Mouse (Mus musculus) right cerebral cortex, postnatal 14 days (tissue): ENCODE data around the gene Prr29.
"Not testable (repeated sequence)": the region's sequence is repeated elsewhere in the genome, so short reads cannot be mapped to it uniquely, and the experiment has no call there.

Experiments used
- DNase-seq: peaks from one replicate; pipeline ENCODE4 v3.0.0; 2022

Prr29 gene

DNA sequence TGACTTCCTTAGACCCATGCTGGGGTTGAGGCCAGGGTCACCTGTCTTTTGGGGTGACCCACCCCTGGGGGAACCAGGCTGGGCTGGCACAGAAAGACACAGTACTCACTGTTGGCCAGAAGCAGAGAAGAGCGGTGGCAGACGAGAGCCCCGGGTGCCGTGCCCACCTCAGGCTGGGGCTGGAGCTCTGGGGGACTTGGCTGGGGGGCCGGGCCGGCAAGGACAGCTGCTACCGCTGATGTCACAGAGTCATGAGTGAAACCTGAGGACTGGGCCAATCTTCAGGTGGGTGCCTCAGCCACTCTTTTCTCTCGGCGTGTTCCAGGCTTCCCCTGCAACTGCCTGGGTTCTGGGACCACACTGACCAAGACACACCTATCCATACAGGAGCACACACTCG, at the start of gene Prr29:
TSS of gene Prr29 (plus strand) at position 107 of the 400 bp plus-strand sequence.
- no peak for DNase-seq

DNA sequence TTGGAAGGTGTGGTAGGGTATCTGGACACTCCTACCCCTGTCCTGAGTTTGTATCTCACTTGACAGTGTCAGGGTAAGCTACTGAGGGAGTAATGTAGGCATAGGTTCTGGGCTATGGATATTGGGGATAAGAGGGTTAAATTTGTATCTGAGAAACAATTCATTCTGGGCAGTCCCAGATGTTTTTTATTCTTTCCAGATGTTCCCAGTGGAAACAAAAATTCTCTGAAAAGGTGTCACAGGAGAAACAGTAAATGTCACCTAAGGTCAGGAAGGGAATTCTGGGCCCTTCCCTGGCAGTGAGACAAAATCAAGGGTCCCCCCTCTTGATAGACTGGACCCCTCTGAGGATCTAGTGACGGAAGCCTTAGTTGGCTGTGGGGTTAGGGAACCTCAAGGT, 48.9 kb upstream of the Prr29 start:
- DNase-seq: no peak

DNA sequence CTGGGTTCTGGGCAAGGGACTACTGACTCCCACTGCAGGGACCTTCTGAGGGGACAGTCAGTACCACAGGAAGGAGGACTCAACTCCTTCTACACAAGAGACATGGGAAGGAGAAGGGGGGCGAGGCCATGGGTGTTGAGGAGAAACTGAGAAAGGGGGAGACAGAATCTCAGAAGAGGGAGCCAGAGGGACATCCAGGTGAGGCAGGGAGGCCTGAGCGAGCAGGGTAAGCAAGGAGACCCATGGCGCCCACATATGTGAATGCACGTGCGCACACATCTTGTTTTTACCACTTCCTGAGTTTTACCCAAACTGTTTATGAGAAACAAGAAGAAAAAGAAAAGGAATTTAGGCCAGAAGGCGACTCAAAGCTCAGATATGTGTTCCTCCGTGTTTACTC, 47.5 kb upstream of the Prr29 start:
- no peak for DNase-seq

DNA sequence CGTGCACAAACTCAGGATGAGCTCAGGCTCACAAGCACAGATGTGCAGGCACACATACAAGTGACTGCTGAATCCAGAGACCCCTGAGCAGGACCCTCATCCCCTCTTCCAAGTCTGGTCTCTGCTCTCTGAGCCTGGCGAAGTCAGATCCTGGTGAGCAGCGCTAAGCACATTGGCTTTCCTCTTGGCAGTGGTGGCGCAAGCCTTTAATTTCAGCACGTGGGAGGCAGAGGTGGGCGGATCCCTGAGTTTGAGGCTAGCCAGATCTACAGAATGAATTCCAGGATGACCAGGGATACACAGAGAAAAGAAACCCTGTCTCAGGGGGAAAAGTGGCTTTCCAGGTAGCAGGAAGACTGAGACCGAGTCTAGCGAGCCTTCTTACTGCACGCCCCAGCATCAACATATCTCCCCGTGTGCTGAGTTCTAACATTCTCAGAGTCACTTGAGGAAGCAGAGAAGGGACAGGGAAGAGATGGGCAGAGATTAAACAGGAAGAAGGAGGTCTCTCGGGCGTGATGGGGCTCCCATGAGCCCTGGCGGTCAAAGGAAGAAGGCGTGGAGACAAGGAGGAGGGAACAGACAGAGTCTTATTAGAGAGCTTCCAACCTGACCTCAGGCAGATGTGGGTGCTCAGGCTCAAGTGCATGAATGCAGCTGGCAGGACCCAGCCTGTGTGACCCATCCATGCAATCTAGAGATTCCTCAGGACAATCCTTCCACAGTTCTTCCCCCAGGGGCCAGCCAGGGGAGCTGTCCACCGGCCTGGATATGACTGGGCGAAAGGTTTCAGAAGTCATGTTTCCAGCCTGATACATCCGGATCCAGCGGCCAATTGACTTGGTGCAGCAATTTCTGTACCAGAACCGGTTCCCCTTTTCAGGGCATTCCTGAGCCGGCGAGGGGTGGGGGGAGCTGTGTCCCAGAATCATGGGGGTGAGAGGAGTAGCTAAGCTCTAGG, 46.6 kb upstream of the Prr29 start:
- no peak for DNase-seq

DNA sequence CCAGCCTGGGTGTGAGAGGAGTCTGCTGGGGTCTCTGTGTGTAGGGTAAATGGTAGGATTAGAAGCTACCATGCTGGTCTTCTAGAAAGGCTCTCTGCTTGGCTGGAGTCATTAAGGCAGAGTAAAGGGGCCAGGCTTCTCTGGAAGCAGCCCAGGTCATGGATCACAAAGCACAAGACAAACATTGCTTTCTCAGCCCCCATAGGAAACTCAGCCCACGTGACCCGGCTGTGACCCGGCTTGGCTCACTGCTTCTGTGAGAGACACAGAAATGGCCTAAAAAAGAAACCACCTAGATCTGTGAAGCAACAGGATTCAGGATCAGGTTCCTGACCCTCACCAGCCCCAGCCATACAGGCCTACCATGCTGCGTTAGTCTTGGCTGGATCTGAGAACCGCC, 40.4 kb upstream of the Prr29 start:
- DNase-seq: no peak

DNA sequence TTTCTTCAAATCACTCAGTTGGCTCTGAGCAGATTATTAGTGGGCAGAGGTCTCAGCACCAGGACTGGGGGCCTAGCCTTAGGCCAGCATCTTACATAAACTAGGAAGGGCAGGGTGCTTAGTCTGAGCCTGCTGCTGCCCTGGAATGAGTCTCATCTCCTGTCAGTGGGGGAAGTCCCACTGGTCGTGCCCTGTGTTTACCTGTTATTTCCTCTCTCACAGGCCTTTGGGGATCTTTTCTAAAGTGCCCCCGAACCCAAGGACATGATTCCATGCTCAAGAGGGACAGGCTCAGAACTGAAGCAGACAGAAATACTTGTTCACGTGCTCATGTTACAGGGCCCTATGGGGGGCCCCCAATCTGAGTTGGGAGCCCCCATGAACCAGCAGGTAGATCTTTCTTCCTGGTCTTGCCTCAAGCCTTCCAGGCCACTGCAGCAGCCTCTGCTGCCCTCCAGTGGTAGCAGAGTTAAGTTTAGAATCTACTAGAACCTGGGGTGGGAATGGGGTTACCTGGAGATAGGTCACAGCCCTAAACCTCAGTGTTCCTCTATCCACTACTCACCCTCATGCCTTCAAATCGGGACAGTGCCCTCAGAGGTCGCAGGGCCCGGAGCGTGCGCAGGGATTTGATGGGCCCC, 39.6 kb upstream of the Prr29 start:
- DNase-seq: peak; percentile 74

DNA sequence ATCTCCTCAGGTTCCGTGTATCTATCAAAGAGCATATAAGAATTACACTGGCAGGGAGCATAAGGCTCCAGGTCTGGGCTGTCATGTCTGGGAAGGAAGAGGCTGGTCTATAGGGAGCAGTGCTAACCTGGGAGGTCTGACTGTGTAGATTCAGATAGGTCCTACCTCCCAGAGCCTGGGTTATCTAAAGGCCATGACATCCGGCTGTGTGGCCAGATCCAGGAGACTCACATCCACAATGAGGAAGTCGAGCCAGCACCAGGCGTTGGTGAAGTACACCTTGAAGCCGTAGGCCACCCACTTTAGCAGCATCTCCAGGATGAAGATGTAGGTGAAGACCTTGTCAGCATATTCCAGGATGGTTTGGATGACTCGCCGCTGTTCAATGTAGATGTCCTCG, 38.8 kb upstream of the Prr29 start:
- DNase-seq: no peak

DNA sequence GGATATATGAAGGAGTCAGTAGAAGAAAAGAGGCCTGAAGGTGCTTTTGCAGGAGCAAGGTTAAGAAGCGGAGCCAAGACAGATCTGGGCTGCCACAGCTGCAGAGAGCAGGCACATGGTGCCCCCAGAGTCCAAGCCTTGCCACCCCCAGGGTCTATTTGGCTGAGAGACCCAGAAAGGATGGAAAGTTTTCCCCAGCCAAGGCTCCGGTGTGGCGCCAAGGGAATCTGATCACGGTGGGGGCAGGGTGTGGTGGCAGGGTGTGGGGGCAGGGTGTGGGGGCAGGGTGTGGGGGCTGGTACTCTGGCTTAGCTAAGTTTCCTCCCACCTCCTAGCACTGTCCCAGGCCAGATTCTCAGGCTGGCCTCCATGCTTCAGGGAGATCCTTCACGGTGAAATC, 36.8 kb upstream of the Prr29 start:
- no peak for DNase-seq

DNA sequence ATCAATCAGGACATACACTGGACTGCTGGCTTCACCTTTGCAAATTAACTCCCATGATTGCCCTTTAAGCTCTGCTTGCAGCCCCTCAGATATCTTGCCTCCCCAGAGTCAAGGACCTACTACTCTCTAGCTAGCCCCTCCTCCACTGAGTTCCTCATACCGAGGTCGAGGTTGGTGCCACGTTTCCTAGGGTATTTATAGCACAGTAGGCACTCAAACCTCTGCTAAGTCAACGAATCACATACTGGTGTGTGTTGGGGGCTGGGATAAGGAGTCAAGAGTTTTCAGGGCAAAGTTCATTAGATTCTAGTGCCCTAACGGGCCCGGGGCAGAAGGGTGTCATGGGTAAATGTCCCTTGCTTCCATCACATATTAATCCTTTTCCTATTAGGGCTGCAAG, 36.1 kb upstream of the Prr29 start:
- no peak for DNase-seq

DNA sequence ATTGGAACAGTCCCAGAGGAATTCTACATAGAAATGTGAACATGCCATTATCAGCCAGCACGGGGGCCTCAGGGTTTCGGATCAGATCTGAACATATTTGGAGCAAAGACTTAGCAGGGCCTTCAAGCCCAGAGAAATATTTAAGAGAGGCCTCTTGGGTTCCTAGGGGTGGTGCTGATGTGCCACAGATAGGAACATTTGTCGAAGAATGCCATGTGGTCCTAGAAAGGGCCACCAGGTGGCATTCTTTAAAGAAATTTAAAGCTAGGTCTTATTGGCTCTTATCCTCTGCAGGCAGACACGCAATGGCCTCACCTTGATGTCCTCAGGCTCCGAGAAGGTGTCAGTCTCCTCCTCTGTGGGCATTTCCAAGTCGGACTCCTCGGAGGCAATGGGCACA, 35.6 kb upstream of the Prr29 start:
- peak; percentile 33 for DNase-seq

DNA sequence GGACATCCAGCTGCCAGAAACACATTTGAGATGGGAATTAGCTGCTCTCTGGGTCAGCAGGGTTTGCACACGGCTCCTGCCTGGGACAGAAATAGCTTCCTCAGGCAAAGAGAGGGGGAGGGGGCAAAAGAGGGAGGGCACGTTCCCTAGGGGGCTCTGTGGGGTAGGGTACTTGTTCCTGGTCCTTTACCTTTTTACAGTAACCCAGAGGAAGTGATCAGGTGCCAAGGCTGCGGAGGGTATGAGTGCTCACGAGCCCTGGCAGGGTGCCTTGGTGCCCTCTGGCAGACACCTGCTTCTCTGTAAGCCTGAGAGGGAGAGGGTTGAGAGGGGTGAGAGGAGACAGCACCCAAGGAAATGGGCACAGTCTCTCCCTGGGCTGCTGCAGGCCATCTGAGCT, 32.8 kb upstream of the Prr29 start:
- DNase-seq: no peak

DNA sequence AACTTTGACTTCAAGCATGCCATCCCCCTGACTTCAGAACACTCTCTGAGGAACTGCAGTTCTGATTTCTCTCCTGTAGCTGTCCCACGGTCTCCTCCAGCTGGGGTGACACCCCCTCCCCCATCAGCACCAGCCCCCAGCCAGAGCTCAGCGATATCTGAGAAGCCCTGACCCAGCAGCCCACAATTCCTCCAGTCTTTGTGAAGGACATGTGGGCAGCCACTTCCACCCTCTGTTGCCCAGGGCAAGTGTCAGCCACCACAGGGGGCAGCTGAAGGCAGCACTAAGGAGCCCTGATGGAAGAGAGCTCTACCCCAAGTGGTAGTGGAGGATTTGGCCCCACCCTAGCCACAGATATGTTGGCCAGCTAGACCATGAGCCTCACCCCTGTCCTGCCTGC, 31.2 kb upstream of the Prr29 start:
- no peak for DNase-seq

DNA sequence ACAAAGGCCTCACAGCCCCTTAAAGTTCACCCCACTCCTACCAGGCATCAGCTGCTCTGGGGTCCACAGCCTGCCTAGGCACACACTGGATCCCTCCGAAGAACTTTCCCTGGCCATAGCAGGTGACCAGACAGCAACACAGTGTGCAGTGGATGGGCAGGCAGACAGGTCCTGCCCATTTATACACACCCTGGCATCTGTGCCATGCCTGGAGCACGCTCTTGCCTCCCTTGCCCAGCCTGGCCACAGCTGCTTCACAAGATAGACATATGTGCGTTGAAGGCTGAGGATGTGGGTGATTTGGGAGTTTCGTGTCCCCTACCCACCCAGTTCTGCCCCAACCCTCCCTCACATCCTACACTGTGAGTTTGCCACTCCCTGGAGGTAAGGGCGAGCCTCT, 27.2 kb upstream of the Prr29 start:
- DNase-seq: no peak

DNA sequence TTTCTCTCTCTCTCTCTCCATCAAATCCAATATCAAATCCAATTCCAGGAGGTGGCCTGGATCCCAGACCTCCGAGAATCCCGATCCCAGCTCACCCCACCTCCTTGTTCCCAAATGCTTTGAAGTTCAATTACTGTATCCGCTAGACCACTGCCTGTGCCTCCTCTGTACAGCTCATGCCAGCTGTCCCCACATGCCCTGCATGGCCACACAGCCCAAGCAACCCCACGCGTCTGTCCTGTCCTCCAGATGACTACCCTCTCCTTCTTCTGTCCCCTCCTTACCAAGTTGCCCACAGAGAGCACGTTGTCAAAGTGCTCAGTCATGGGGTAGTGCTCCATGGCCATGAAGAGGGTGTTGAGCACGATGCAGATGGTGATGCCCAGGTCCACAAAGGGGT, 26.4 kb upstream of the Prr29 start:
- DNase-seq: no peak

DNA sequence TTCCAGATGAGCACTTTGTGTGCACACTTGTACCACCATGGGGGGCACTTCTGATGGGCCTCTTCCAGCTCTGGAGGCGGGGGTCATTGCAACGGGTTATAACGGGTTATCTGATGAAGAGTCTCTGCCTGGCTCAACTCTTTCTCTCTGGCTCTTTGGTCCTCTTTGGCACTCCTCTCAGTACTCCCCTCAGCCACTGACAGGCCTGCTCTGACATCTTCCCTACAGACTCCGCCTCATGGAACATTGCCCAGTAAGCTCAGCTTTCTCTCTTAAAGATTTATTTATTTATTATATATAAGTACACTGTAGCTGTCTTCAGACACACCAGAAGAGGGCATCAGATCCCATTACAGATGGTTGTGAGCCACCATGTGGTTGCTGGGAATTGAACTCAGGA, 25.9 kb upstream of the Prr29 start:
- DNase-seq: not testable (repeated sequence)

DNA sequence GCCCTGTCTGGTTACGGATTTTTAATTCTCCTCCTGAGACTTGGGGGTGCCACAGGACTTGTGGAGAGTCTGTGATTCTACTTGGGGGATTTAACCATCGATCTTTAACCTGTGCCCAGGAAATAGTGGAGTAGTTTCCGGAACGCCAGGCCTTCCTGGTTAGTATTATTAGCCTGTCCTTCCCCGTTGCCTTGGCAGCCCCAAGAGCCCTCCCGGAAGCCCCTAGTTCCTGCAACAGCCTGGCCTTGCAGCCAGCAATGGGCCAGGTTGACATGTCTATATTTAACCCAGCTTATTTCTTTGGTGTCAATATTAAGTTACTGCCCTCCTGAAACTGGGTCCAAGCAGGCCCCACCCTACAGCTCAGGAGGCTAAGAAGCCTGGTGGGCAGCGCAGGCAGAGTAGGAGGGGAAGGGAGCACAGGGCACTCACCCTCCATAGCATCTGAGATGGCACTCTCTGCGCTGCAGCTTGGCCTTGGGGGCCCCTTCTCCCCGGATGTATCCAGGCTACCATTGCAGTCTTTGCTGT, 24.2 kb upstream of the Prr29 start:
- DNase-seq: no peak

DNA sequence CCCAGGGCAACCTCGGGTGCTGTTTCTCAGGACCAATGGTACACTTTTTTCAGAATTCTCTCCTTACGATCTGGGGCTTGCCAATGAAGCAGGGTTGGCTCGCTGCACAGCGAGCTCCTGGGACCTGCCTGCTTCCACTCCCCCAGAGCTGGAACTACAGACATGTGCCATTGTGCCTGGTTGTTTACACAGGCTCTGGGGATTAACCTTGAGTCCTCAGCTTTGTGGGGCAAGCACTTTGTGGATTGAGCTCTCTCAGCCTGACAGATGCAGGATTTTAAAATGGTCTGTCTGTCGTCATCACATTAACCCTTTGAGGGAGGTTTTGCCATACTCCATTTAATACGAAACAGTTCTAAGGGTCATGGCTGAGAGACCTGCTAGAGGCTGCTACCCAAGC, 20.4 kb upstream of the Prr29 start:
- DNase-seq: no peak

DNA sequence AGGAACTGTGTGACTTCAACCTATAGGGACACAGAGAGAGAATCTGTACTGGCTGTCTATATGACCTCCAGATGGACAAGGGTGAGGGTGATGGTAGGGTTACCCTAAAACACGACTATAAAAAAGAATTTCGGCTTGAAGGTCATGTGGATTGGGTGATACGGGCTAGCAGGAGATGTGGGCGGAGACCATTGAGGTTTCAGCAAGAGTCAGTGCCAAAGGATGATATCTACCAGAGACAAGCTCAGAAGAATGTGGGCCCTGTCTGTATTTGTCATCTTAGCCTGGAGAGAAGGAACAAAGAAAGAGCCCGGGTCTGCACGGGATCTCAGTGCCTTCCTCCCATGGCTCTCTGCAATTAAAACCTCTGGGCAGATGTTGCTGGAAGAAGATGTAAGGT, 15.5 kb upstream of the Prr29 start:
- DNase-seq: no peak

DNA sequence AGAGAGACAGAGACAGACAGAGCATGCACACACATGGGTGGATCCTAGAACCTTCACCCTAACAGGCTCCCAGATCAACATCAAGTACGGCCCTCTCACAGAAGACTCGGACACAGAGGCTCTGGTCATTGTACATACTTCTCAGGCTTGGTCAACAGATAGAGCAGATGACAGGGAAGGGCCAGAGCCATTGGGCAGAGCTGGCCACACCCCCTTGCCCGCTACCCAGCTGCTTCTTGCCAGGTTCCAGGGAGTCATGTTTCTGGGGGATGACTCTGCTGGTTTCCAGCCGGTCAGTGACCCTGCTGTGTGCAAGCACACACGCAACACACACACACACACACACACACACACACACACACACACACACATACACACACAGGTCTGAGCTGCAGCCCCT, 14.4 kb upstream of the Prr29 start:
- DNase-seq: no peak

DNA sequence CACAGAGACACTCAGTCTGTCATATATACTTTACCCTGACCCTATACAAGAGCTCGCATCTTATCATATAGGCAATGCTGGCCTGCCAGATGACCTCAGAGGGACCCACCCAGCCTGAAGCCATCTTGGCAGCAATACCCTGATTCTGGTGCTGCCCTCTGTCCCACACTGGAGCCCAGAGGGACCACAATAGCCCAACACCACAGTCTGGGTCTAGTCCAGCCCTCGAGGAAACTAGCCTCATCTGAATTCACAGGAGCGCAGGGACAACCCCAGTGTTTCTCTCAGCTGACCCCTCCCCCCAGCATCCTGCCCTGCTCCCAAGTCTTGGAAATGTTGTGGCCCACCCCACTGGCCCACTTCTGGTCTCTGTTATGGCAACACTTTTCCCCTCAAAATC, 14.0 kb upstream of the Prr29 start:
- DNase-seq: no peak

DNA sequence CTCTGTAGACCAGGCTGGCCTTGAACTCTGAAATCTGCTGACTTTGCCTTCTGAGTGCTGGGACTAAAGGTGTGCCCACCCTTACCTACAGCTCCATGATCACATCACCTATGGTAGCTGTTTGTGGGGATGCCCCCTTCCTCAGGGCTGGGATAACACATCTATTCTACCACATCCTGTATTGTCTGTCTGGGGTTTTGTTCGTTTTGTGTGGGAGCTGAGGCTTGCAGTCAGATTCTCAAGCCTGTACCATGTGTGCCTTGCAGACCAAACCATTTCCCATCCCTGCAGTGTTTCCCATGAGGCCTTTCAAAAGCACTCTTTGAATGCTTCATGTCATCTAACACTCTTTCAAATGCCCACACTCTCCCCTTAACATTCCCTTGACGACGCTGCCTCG, 13.3 kb upstream of the Prr29 start:
- no peak for DNase-seq

DNA sequence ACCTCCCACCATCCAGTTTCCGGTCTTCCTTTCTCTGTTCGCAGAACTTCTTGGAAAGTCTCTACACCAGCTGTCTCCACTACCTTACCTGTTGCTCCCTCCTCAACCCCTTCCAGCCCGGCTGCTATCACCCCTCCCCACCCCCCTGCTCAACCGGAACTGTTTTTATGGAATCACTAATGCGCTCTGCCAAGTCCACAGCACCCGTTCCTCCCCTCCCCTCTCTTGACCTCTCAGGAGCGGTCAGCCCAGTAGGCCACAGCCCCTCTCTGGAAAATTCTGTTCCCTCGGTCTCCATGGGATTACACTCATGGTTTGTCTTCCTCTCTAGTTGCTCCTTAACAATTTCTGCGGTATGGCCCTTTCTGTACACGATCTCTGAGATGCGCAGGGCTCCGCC, 12.1 kb upstream of the Prr29 start, which contains the start of gene Scn4a:
TSS of gene Scn4a (minus strand) at position 101 of the 400 bp plus-strand sequence.
- DNase-seq: no peak

DNA sequence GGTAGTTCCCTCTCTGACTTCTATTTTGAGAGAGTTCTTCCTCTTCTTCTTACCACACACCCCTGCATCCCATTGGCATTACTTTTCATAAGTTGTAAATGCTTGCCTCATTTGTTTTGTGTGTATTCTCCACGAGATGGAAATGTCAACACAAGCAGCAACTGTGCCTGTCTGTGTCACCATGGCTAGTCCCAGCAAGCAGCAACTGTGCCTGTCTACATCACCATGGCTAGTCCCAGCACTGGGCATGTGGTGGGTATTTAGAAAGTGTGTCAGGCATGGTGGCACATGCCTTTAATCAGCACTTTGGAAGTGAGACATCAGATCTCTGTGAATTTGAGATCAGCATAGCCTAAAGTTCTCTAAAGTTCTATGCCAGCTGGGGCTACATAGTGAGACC, 11.1 kb upstream of the Prr29 start:
- DNase-seq: no peak
